In the genomic region with DNA sequence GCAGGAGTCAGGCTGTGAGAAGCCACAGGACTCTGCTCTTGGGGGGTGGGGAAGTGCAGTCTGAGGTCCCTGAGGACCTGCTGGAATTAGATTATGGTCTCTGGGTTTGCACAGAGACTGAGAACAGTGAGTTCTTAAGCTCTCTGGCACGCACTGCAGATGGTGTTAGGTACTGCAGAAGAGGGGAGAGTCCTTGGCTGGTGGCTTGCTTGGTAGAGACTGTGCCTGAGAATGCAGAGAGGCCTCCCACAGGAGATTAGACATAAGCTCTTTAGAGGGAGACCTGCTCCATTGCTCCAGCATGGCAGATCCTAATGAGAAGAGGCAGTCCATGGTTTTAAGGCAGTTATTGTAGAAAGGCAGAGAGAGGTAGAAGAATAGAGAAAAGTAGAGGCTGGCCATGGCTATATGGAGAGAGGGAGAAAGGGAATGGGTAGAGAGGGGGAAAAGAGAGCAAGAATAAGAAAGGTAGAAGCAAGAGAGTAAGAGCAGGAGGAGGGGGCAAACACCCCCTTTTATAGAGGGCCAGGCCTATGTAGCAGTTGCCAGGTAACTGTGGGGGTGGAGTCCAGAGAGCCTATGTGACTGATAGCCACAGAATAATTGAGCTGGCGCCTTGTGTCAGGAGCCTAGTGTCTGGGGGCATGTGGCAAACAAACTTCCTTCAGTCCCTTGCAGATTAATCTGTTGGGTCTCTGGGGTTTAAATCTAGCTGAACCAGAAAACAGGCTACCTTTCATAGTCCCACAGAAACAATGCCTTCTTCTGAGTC, we compare ENCODE assay signal across 27 mouse cellular contexts.
A peak's percentile ranks its signal among the peaks of the same experiment; 100 is the strongest.
DNase-seq lines count a peak whose midpoint lies in the region; ATAC-seq lines count a peak whose summit lies in the region.
"Had no signal": no experiment of that assay in that cellular context is flagged by ENCODE, and none has a peak within 500 bp of the region (broad histone marks: within the 10 kb centered on the region; RNA-seq: fewer than 3 reads in every experiment).

No protein-coding gene starts in this region.

- H3K27ac ChIP-seq in forebrain, embryonic 12.5 days: no peak overlapping the region
- no peak overlapping the region for H3K27ac ChIP-seq in forebrain, embryonic 16.5 days (ENCODE audit: low read length)
- H3K27ac ChIP-seq in midbrain, embryonic 11.5 days (ENCODE audit: low read depth, low read length): no peak overlapping the region
- no peak overlapping the region for H3K27ac ChIP-seq in midbrain, embryonic 16.5 days (ENCODE audit: low read length)
- H3K27ac ChIP-seq in midbrain, embryonic 12.5 days (replicated peaks): peak overlapping the region; percentile 30; the same call in 1 of the 2 replicates
- H3K27ac ChIP-seq: kidney, postnatal 0 days; liver, embryonic 15.5 days; neural tube, embryonic 13.5 days; stomach, embryonic 15.5 days had no signal

- no peaks in the 10 kb centered on the region for H3K36me3 ChIP-seq in forebrain, embryonic 12.5 days (replicated peaks)
- H3K36me3 ChIP-seq in forebrain, embryonic 16.5 days (ENCODE audit: control insufficient read depth, insufficient read depth): no peaks in the 10 kb centered on the region
- no peaks in the 10 kb centered on the region for H3K36me3 ChIP-seq in midbrain, embryonic 11.5 days (ENCODE audit: control insufficient read depth, insufficient read depth, low read length)
- no peaks in the 10 kb centered on the region for H3K36me3 ChIP-seq in midbrain, embryonic 16.5 days (ENCODE audit: control insufficient read depth, insufficient read depth, low read length)
- H3K36me3 ChIP-seq in midbrain, embryonic 12.5 days: no peaks in the 10 kb centered on the region
- H3K36me3 ChIP-seq: liver, embryonic 15.5 days; neural tube, embryonic 13.5 days; stomach, embryonic 15.5 days had no signal

- no peaks in the 10 kb centered on the region for H3K9me3 ChIP-seq in forebrain, embryonic 12.5 days
- no peaks in the 10 kb centered on the region for H3K9me3 ChIP-seq in forebrain, embryonic 16.5 days (ENCODE audit: control insufficient read depth, low read length)
- H3K9me3 ChIP-seq in midbrain, embryonic 11.5 days (ENCODE audit: control insufficient read depth, low read length): no peaks in the 10 kb centered on the region
- H3K9me3 ChIP-seq in midbrain, embryonic 16.5 days (replicated peaks; ENCODE audit: control insufficient read depth, low read length, poor library complexity, severe bottlenecking): no peaks in the 10 kb centered on the region
- no peaks in the 10 kb centered on the region for H3K9me3 ChIP-seq in midbrain, embryonic 12.5 days
- H3K9me3 ChIP-seq: liver, embryonic 15.5 days; neural tube, embryonic 13.5 days; stomach, embryonic 15.5 days had no signal

- DNase-seq in midbrain, embryonic 11.5 days (ENCODE audit: low spot score, missing footprints): peak; percentile 86
- peak; percentile 27 for DNase-seq in retina, postnatal 1 day
- no peak for DNase-seq in heart, adult 8-10 months (ENCODE audit: low spot score)
- DNase-seq: adrenal gland, postnatal 25 days; B cell, adult 2 months; cerebellum, adult 18-20 months; cerebellum, postnatal 10 days; forebrain, postnatal 0 days; gastrocnemius, postnatal 10 days; heart, postnatal 14 days; kidney, adult 8-10 months; kidney, postnatal 4 days; layer of hippocampus, postnatal 36 days; liver; lung, embryonic 14.5 days; lung, postnatal 14 days; right cerebral cortex, postnatal 14 days had no signal

- 48% methylated on average over 2 of the region's 2 CpGs for WGBS in forebrain, embryonic 12.5 days
- WGBS in forebrain, embryonic 16.5 days: 45% methylated on average over 2 of the region's 2 CpGs
- 13% methylated on average over 2 of the region's 2 CpGs for WGBS in midbrain, embryonic 11.5 days
- WGBS in midbrain, embryonic 16.5 days: 25% methylated on average over 2 of the region's 2 CpGs
- WGBS in midbrain, embryonic 12.5 days: 16% methylated on average over 2 of the region's 2 CpGs

- ATAC-seq in forebrain, embryonic 12.5 days (ENCODE audit: low FRiP score): 0 out of 2 replicates have a peak, but pooled peaks have one; percentile 23
- ATAC-seq in forebrain, embryonic 16.5 days: no peak
- ATAC-seq in midbrain, embryonic 11.5 days (ENCODE audit: low FRiP score): peak; percentile 86
- no peak for ATAC-seq in midbrain, embryonic 16.5 days
- peak; percentile 85 for ATAC-seq in midbrain, embryonic 12.5 days (ENCODE audit: low FRiP score, low read depth)
- no peak for ATAC-seq in frontal cortex, adult (ENCODE audit: low TSS enrichment)
- ATAC-seq: forebrain, postnatal 0 days; intestine, embryonic 16.5 days had no signal

- H3K4me1 ChIP-seq in forebrain, embryonic 12.5 days: peaks cover 4% of the 10 kb centered on the region; the same call in 1 of the 2 replicates
- H3K4me1 ChIP-seq in forebrain, embryonic 16.5 days (replicated peaks; ENCODE audit: control insufficient read depth, insufficient read depth, low read length): no peaks in the 10 kb centered on the region
- 0 out of 2 replicates have a peak, but pooled peaks cover 2% of the 10 kb centered on the region for H3K4me1 ChIP-seq in midbrain, embryonic 11.5 days (ENCODE audit: control insufficient read depth, insufficient read depth, low read length)
- H3K4me1 ChIP-seq in midbrain, embryonic 16.5 days (ENCODE audit: control insufficient read depth, insufficient read depth, low read length): no peaks in the 10 kb centered on the region
- H3K4me1 ChIP-seq in midbrain, embryonic 12.5 days: peaks cover 4% of the 10 kb centered on the region; the same call in 1 of the 2 replicates
- H3K4me1 ChIP-seq: liver, embryonic 15.5 days; neural tube, embryonic 13.5 days; stomach, embryonic 15.5 days had no signal

- H3K27me3 ChIP-seq in forebrain, embryonic 12.5 days: no peaks in the 10 kb centered on the region
- H3K27me3 ChIP-seq in forebrain, embryonic 16.5 days (replicated peaks; ENCODE audit: control insufficient read depth, insufficient read depth, low read length): no peaks in the 10 kb centered on the region
- H3K27me3 ChIP-seq in midbrain, embryonic 11.5 days (ENCODE audit: control insufficient read depth, insufficient read depth, low read length): no peaks in the 10 kb centered on the region
- H3K27me3 ChIP-seq in midbrain, embryonic 16.5 days (ENCODE audit: control insufficient read depth, insufficient read depth, low read depth, low read length): no peaks in the 10 kb centered on the region
- H3K27me3 ChIP-seq in midbrain, embryonic 12.5 days: no peaks in the 10 kb centered on the region
- H3K27me3 ChIP-seq: liver, embryonic 15.5 days; neural tube, embryonic 13.5 days; stomach, embryonic 15.5 days had no signal

- H3K4me2 ChIP-seq in forebrain, embryonic 12.5 days: no peak overlapping the region
- no peak overlapping the region for H3K4me2 ChIP-seq in forebrain, embryonic 16.5 days (ENCODE audit: low read length)
- H3K4me2 ChIP-seq in midbrain, embryonic 11.5 days: no peak overlapping the region
- H3K4me2 ChIP-seq in midbrain, embryonic 16.5 days (ENCODE audit: low read length): no peak overlapping the region
- H3K4me2 ChIP-seq in midbrain, embryonic 12.5 days (replicated peaks): no peak overlapping the region
- H3K4me2 ChIP-seq: liver, embryonic 15.5 days; lung, embryonic 14.5 days; neural tube, embryonic 13.5 days; stomach, embryonic 15.5 days had no signal

- H3K9ac ChIP-seq in forebrain, embryonic 12.5 days: no peak overlapping the region
- H3K9ac ChIP-seq in forebrain, embryonic 16.5 days (replicated peaks; ENCODE audit: low read depth, low read length): no peak overlapping the region
- no peak overlapping the region for H3K9ac ChIP-seq in midbrain, embryonic 11.5 days (ENCODE audit: low read length)
- H3K9ac ChIP-seq in midbrain, embryonic 16.5 days (ENCODE audit: low read depth, low read length): no peak overlapping the region
- H3K9ac ChIP-seq in midbrain, embryonic 12.5 days (replicated peaks): no peak overlapping the region
- H3K9ac ChIP-seq: forebrain, postnatal 0 days; liver, embryonic 15.5 days; lung, embryonic 14.5 days; neural tube, embryonic 13.5 days; stomach, embryonic 15.5 days had no signal

- no peak overlapping the region for H3K4me3 ChIP-seq in forebrain, embryonic 12.5 days (replicated peaks)
- H3K4me3 ChIP-seq in forebrain, embryonic 16.5 days (replicated peaks; ENCODE audit: low read length): no peak overlapping the region
- H3K4me3 ChIP-seq in midbrain, embryonic 11.5 days (ENCODE audit: low read depth, low read length): no peak overlapping the region
- no peak overlapping the region for H3K4me3 ChIP-seq in midbrain, embryonic 16.5 days (ENCODE audit: low read depth, low read length)
- H3K4me3 ChIP-seq in midbrain, embryonic 12.5 days: no peak overlapping the region
- H3K4me3 ChIP-seq: liver, embryonic 15.5 days; neural tube, embryonic 13.5 days; stomach, embryonic 15.5 days had no signal

Comparison
In these comparisons a context has a peak if more than half of its experiments do, and no peak if none do; other contexts are left out.
1. ATAC-seq: peak in forebrain, embryonic 12.5 days (single experiment), midbrain, embryonic 11.5 days (single experiment) and midbrain, embryonic 12.5 days (single experiment); none in forebrain, embryonic 16.5 days (single experiment), midbrain, embryonic 16.5 days (single experiment) and frontal cortex, adult (single experiment).